Mouse (Mus musculus) cortical plate, adult 2 months (tissue): Measurements from ENCODE around the gene Pacsin2.

Experiments
- CTCF ChIP-seq: fragments of 200-500 bp; IDR thresholded peaks from 2 replicates; pipeline ENCODE4 v1.5.1; 2011; ENCODE audit warnings: mild to moderate bottlenecking, control low read depth, low read length; ENCODE audit not compliant: insufficient read depth; ENCODE audit errors: extremely low read depth
- POLR2A ChIP-seq: fragments of 200-500 bp; IDR thresholded peaks from 2 replicates; pipeline ENCODE4 v1.6.1; 2011; ENCODE audit warnings: mild to moderate bottlenecking, low read length, control low read depth; ENCODE audit not compliant: insufficient read depth; ENCODE audit errors: extremely low read depth

DNA sequence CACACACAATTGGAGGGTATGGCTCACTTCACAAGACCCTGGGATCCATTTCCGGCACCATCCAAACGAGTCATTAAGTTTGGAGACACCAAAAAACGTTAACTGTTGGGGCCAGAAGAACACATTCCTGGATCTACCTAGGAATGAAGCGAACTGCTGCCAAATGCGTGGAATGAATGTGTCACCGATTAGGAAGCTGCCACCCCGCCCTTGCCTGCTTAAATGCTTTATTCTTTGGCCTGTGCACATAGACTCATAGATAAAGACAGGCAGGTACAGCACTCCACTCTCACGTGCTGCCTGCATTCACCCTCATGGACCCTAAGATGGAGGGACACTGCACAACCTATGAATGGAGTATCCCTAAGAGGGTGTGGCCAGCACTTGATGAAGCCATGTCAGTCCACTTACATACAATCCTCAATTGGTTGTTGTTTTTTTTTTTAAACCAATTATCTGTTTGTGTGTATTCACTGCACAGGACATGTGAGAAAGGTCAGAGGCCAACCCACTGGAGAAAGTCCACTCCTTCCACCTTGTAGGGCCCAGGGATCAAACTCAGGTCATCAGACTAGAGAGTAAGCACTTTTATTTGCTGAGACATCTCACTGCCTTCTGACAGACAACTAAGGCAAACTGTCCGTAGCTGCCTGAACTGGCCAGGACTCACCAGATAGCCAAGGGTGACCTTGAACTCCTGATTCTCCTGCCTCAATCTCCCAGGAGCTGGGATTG is 3.0 kb upstream of the Pacsin2 start:
- TF ChIP-seq CTCF (no peak), POLR2A (no peak)
